Mouse (Mus musculus) C2C12 (cell line): ENCODE measurements around the gene Chn2. TPM values are rescaled to one million over a fixed set of nuclear protein-coding genes. Genes with fewer than 3 reads are reported as not detected.

Source experiments
- H3K27me3 ChIP-seq: one replicate; pipeline ENCODE4 v1.6.1; 2011; ENCODE audit not compliant: control insufficient read depth, insufficient read depth, insufficient read length
- H3K36me3 ChIP-seq: one replicate; pipeline ENCODE4 v1.6.1; 2011; ENCODE audit not compliant: control insufficient read depth, insufficient read depth
- H3K4me3 ChIP-seq: one replicate; pipeline ENCODE4 v1.5.1; 2011; ENCODE audit warnings: mild to moderate bottlenecking, control low read depth; ENCODE audit not compliant: poor library complexity, insufficient read depth, severe bottlenecking
- H3K79me2 ChIP-seq: one replicate; pipeline ENCODE4 v1.6.1; 2011; ENCODE audit not compliant: control insufficient read depth, insufficient read depth
- H3K79me3 ChIP-seq: one replicate; pipeline ENCODE4 v1.6.1; 2011; ENCODE audit warnings: low read depth, control low read depth
- H3ac ChIP-seq: one replicate; pipeline ENCODE3; 2011; ENCODE audit warnings: low read depth; ENCODE audit not compliant: control insufficient read depth, insufficient read length
- CEBPB ChIP-seq: IDR thresholded peaks from one replicate; pipeline ENCODE4 v1.6.1; 2011; ENCODE audit warnings: low read depth, mild to moderate bottlenecking, control low read depth, moderate library complexity
- CTCF ChIP-seq: IDR thresholded peaks from one replicate; pipeline ENCODE4 v1.5.1; 2011; ENCODE audit not compliant: control insufficient read depth, insufficient read depth, insufficient read length
- FOSL1 ChIP-seq: IDR thresholded peaks from one replicate; pipeline ENCODE4 v1.8.0; 2011; ENCODE audit warnings: mild to moderate bottlenecking, low read length; ENCODE audit not compliant: poor library complexity, insufficient read depth, severe bottlenecking
- MAX ChIP-seq: IDR thresholded peaks from one replicate; pipeline ENCODE4 v1.6.1; 2011; ENCODE audit warnings: mild to moderate bottlenecking, control low read depth
- MYOD1 ChIP-seq: IDR thresholded peaks from one replicate; pipeline ENCODE4 v1.6.1; 2011; ENCODE audit warnings: low read depth; ENCODE audit not compliant: control insufficient read depth, insufficient read length
- MYOG ChIP-seq: IDR thresholded peaks from one replicate; pipeline ENCODE4 v1.6.1; 2011; ENCODE audit not compliant: control insufficient read depth, insufficient read length; ENCODE audit errors: extremely low read depth
- USF1 ChIP-seq: IDR thresholded peaks from one replicate; pipeline ENCODE4 v1.6.1; 2011; ENCODE audit warnings: low read depth, mild to moderate bottlenecking, control low read depth, moderate library complexity
- polyA plus RNA-seq: library from polyadenylated mRNA; unstranded; fragments of >200 nt; fragmentation: generic; extraction: Trizol; gene quantifications from one replicate; pipeline ENCODE4 v1.2.1, GENCODE M21; 2012; ENCODE audit warnings: missing spikeins

Gene Chn2
- polyA plus RNA-seq, 1 experiment: 6.4 TPM

- Histone ChIP-seq H3K79me2 (no peaks in the 10 kb centered on the region), H3K4me3 (no peak within 1 kb of the TSS), H3K79me3 (no peaks in the 10 kb centered on the region), H3ac (no peak within 1 kb of the TSS), H3K27me3 (no peaks in the 10 kb centered on the region), H3K36me3 (no peaks in the 10 kb centered on the region)
- no peak for TF ChIP-seq CTCF
- no peak for TF ChIP-seq MYOG
- TF ChIP-seq FOSL1: no peak
- TF ChIP-seq MAX: no peak
- no peak for TF ChIP-seq CEBPB
- no peak for TF ChIP-seq USF1
- TF ChIP-seq MYOD1: no peak
These were observed 286.0 kb downstream of the Chn2 start, which contains the start of gene Prr15 for GRCm38 (mm10) chr6:54325246-54325885. Prr15 (plus strand) TSS chr6:54325835.

GRCm38 (mm10) chr6:54326671-54327625, 287.6 kb downstream of the Chn2 start:
- Histone ChIP-seq H3K79me2 (no peaks in the 10 kb centered on the region), H3ac (no peak overlapping the region), H3K36me3 (no peaks in the 10 kb centered on the region), H3K79me3 (no peaks in the 10 kb centered on the region), H3K4me3 (no peak overlapping the region), H3K27me3 (no peaks in the 10 kb centered on the region)
- no peak for TF ChIP-seq FOSL1
- TF ChIP-seq CEBPB: no peak
- TF ChIP-seq CTCF: no peak
- no peak for TF ChIP-seq MYOG

DNA sequence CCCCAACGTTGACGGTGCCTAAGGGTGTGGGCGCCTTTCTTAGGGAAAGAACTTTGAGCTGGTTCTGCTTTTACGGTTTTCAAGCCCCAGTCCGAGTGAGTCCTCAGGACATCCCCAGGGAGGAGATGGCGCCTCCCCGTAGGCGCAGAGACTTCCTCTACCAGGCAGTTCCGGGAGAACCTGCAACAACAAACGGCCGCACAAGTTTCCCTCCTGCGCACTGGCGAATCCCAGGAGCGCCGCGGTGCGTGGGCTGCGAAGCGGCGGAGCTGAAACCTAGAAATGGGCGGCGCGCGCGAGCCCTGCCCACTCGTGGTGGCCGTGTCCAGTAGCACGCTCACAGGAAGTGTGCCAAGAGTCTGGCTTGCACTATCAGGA, 288.3 kb downstream of the Chn2 start:
- Histone ChIP-seq H3ac (no peak overlapping the region), H3K79me3 (no peaks in the 10 kb centered on the region), H3K27me3 (no peaks in the 10 kb centered on the region), H3K36me3 (no peaks in the 10 kb centered on the region), H3K79me2 (no peaks in the 10 kb centered on the region), H3K4me3 (no peak overlapping the region)
- TF ChIP-seq FOSL1 (no peak), USF1 (no peak)

- Histone ChIP-seq H3K79me3 (no peaks in the 10 kb centered on the region), H3K27me3 (no peaks in the 10 kb centered on the region), H3K79me2 (no peaks in the 10 kb centered on the region), H3K36me3 (no peaks in the 10 kb centered on the region), H3K4me3 (no peak overlapping the region), H3ac (no peak overlapping the region)
- no peak for TF ChIP-seq USF1
- no peak for TF ChIP-seq MYOD1
- no peak for TF ChIP-seq MYOG
- no peak for TF ChIP-seq MAX
- no peak for TF ChIP-seq CTCF
- no peak for TF ChIP-seq FOSL1
- no peak for TF ChIP-seq CEBPB
These were observed 289.4 kb downstream of the Chn2 start for GRCm38 (mm10) chr6:54328783-54329182.

DNA sequence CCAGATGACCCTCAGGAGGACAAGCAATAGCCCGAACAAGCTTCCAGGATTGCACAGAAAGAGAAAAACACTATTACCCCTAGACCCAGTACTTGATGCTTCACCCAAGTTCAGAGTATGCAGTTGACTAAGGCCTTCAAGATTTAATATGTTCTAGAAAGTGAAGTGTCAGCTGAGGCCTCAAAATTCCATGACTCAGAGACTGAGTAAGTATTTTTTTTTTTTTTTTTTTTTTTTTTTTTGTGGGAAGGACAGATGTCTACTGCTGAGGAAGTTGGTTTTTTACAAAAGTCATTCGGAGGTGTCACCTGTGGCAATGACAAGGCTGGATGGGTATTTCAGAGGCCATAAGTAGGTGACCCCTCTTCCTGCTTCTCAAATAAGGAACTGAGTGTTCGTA, 290.2 kb downstream of the Chn2 start:
- Histone ChIP-seq H3K4me3 (no peak overlapping the region), H3K79me3 (no peaks in the 10 kb centered on the region), H3K79me2 (no peaks in the 10 kb centered on the region), H3K27me3 (no peaks in the 10 kb centered on the region), H3K36me3 (no peaks in the 10 kb centered on the region), H3ac (no peak overlapping the region)
- TF ChIP-seq FOSL1: no peak
- no peak for TF ChIP-seq MYOG
- TF ChIP-seq MAX: no peak
- TF ChIP-seq CEBPB: no peak
- no peak for TF ChIP-seq MYOD1
- TF ChIP-seq CTCF: no peak
- no peak for TF ChIP-seq USF1
